Mouse (Mus musculus) gastrocnemius, postnatal 14 days (tissue): ENCODE measurements at regions not wholly inside any gene's neighbourhood (a gene's known extent, or its start where the extent isn't known, plus 50 kb on each side); places are given as distances from the start of the nearest gene placed in this dataset.
"Not testable (repeated sequence)": the region's sequence is repeated elsewhere in the genome, so short reads cannot be mapped to it uniquely, and the experiment has no call there.

ENCODE experiments used
- DNase-seq: peaks from one replicate; pipeline ENCODE4 v3.0.0; 2021; ENCODE audit warnings: mixed read lengths
- intact Hi-C: fragments of 180-260 bp; cut with DNase I; formaldehyde crosslinking; loops from one replicate; pipeline ENCODE4 v1.15.1; 2025; ENCODE audit warnings: low total_unique reads

- intact Hi-C loops: no loop called here
Observed at GRCm38 (mm10) chr14:17061358-17061757, 242.4 kb upstream of the Rarb start.

DNA sequence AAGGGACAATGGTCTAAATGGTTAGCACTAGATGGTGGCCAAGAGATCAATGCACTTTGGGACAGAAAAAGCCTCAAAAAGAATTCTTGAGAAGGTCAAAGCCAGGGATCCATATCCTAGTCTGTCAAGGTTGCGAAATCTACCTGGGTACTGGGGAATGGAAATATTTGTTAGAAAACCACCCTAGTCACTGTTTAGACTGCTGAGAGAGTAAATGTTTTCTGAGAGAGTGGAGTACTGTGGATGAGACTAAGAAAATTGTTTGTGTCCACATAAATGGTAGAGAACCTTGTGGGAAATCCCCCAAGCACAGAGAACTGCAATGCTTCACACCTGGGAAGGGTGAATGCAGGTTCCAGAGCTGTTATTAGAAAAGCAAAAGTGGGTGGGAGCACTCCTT is 239.5 kb upstream of the Rarb start:
- intact Hi-C loops: no loop called here
- no peak for DNase-seq

More at GRCm38 (mm10) chr14:17061358-17061757, 242.4 kb upstream of the Rarb start:
- no peak for DNase-seq

GRCm38 (mm10) chr14:17057355-17057754 is 238.4 kb upstream of the Rarb start:
- DNase-seq: no peak
- intact Hi-C loops: no loop called here

- intact Hi-C loops: no loop called here
- DNase-seq: no peak
Observed at GRCm38 (mm10) chr14:17055741-17056140, 236.8 kb upstream of the Rarb start.

- intact Hi-C loops: no loop called here
- no peak for DNase-seq
Observed at GRCm38 (mm10) chr14:17054381-17054780, 235.4 kb upstream of the Rarb start.

DNA sequence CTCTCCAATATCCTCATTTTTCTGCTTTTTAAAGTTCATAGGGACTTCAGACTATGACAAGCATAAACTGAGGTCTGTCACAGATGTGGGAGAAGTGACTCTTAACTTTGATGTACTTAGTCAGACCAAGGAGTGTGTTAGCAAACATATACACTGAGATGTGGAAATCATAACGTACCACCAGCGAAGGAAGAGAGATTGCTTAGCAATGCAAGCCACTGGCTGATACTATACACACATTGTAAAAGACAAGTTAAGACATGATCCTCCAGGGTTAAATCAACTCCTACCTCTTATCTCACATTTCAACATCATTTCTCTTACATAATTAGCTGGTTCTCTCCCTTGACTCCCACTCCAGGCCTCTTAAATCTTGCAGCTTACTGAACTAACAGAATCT is 227.9 kb upstream of the Rarb start:
- intact Hi-C loops: no loop called here
- no peak for DNase-seq

DNA sequence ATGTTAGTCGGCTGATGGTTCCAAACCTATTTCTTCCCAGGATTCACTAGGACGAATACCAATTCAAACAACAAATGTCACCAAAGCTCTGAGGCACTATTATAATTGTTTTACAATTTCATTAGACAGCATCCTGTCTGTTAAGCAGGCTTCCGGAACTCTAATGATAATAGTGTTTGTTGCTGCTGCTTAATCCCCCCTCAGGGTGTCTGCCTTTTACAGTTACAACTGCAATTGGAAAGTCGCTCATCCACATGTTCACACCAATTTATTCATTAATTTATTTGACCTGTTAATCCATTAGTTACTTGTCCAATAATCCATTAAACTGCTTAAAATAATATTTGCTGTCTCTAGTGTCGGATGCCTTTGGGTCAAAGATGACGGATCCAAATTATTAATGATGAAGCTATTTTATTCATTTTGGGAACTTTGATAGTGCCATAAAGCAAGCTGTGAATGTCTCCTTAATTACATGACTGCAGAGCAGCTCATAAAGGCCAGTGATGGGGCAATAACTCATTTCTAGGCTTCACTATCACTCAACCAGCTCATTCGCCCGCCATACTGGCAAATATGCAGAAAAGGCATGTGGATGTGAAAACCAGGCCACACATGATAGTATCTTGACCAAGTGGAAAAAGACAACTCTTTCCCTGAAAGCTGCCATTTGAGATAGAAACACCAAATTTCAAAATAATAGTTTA is 226.6 kb upstream of the Rarb start:
- no peak for DNase-seq
- intact Hi-C loops: no loop called here

GRCm38 (mm10) chr14:17020603-17021356 is 201.8 kb upstream of the Rarb start:
- DNase-seq: no peak
- intact Hi-C loops: no loop called here

- no peak for DNase-seq
- intact Hi-C loops: no loop called here
Observed at GRCm38 (mm10) chr14:17012931-17013330, 194.0 kb upstream of the Rarb start.

DNA sequence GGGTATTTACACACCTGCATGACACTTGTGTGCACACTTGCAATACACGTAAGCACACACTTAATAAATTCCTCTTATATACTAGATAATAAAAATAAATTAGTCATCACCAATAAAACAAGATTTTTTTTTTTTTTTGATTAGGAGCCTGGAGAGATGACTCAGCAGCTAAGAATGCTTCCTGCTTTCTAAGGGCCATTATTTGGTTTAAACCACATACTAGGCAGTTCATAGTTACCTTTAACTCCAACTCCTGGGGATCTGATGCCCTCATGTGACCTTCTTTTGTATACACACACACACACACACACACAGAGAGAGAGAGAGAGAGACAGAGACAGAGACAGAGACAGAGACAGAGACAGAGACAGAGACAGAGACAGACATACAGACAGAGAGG is 193.2 kb upstream of the Rarb start:
- no peak for DNase-seq
- intact Hi-C loops: no loop called here

DNA sequence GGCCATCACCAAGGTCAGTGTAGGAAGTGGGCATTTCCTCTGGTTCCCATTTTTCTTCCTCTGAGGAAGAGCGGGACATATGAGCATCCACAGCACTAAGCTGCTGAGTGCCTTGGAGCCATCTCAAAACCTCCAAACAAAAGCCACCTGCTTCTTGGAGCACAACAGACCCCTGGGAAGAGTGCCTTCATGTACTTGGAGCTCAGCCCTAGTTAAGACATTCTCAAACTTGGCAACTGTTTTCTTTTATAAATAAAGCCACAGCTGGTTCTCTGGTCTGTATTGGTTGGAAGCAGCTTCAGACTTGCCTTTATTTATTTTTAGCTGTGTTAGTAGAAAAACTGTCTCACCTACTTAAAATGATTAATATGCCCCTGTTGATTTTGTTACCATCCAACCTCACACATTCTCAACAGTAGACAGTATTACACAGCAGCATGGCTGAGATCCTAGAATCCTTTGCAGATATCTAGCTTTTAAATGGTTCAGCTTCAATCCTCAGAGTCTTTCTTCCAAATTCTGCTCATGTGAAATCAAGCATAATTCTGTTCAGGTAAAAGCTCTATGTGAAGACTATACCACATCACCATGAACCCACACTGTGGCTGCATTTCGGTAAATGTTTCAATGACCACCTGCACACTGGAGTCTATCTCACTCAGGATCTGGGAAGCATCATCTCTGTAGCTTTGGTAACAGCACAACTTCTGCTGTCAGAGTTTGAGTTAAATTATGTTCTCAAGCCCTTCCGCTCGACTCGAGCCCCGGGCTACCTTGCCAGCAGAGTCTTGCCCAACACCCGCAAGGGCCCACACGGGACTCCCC is 186.4 kb upstream of the Rarb start:
- intact Hi-C loops: no loop called here
- DNase-seq: peak; percentile 4

- intact Hi-C loops: no loop called here
- no peak for DNase-seq
Observed at GRCm38 (mm10) chr14:17004714-17005113, 185.8 kb upstream of the Rarb start.

DNA sequence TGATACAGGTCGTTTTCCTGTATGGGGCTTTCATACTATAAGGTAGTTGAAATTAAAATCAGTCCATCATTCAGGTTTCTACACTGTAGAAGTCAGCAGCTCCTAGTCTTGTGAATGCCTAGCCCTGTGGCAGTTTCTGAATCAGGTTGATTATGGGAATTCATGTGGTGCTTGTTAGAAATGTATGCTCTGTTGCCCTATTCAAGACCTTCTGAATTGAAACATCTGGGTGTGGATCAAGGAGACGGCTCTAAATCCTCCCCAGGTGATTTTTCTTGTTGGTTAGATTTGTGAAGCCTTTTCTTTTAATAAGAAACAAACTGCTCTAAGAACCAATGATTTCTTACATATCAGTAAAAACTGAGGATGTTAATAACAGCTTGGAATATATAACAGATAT is 177.8 kb upstream of the Rarb start:
- intact Hi-C loops: no loop called here
- DNase-seq: no peak

DNA sequence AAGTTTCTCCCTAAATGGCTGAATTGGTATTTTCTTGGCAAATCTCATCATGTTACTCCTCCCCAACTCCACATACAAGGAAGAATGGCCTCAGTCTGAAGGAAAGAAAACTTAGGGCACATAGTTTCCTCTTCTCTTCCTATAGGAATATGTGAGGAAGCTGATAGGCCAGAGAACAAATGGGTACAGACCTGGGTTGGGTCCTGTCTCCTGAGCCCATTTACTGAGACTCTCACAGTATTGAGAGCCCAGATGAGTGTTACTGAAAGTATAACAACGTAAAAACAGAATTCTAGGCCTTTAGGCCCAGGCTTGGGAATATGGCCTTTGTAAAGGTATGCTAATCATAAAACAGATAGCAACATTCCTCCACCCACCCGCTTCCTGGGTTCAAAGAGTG is 152.0 kb upstream of the Rarb start:
- DNase-seq, intact Hi-C loops: not testable (repeated sequence)

GRCm38 (mm10) chr14:16964717-16965391 is 145.9 kb upstream of the Rarb start:
- no peak for DNase-seq
- intact Hi-C loops: no loop called here

- intact Hi-C loops: no loop called here
- no peak for DNase-seq
Observed at GRCm38 (mm10) chr14:16962216-16962826, 143.4 kb upstream of the Rarb start.

DNA sequence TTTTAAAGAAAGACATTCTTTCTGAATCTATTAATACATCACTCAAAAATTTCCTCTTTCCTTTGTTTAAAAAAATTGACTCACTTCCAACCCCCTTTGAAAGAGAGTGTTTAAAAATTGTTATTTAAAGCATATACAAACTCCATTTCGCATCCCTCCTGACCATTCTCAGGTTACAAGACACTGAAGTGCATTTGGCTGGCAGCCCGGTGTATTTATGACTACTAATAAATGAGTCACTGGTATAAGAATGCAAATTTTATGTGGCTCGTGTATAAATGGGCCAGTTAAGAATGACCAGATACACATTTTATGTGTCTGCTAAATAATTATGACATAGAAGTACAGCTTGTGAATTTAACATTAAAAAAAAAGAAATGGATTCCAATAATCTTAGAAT is 138.8 kb upstream of the Rarb start:
- DNase-seq: peak; percentile 48
- intact Hi-C loops: no loop called here

DNA sequence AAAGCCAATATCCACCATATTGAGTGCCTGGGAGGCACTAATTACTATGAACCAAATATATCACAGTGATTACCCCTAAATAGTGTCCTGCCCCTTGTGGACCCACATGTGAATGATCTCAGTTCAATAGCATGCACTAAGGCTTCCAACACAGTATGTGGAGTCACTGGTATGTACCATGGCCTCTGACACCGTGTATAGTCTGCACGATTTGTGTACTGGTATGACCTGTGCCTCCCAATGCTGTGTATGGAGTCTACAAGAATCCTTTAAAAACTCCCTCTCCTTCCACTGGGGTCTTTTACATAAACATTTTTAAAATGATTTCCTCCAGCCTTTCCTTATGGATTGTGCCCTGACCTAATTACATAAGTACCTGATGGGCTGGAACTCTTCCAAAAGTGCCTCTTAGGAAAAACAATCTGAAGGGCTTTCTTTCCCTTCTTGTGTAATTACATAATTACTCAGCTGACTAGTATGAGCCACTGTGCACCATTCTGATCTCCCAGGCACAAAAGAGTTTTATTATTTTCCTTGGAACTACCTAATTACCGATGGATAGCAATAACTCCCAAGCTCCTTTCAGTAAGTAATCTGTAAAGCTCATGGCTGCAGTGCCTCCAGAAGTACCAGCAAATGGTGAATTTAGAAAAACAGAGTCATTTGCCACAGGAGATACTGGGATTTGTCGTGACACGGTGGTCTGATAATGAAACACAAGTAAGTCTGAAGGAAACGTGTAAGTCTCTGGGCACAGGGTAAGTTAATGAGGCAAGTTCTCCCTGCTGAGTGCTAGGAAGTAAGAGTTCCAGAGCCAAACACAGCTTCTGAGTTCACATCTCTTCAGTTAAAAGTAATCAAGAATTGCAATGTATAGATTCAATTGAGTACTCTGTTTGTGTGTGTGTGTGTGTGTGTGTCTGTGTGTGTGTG is 135.8 kb upstream of the Rarb start:
- no peak for DNase-seq
- intact Hi-C loops: no loop called here
